Mouse (Mus musculus) hindbrain, postnatal 0 days (tissue): ENCODE data around the gene Bdh1. TPM values are rescaled to one million over a fixed set of nuclear protein-coding genes. Genes with fewer than 3 reads are reported as not detected.

Experiments used
- ATAC-seq: fragments of 200-750 bp; cut with Nextera tagmentation; 2 replicates; pipeline ENCODE4 v1.8.0; 2017; ENCODE audit warnings: mild to moderate bottlenecking, moderate TSS enrichment, moderate library complexity
- DNase-seq: peaks from one replicate; pipeline ENCODE4 v3.0.0-alpha.2; 2015; ENCODE audit warnings: low spot score
- H3K27ac ChIP-seq: fragments of 300-500 bp; sonication (generic); 2 replicates; pipeline ENCODE4 v1.5.1; 2014; ENCODE audit warnings: mild to moderate bottlenecking
- H3K27me3 ChIP-seq: fragments of 300-500 bp; sonication (generic); 2 replicates; pipeline ENCODE4 v1.6.1; 2014; ENCODE audit warnings: low read length, mixed read lengths; ENCODE audit not compliant: insufficient read depth
- H3K36me3 ChIP-seq: fragments of 300-500 bp; sonication (generic); 2 replicates; pipeline ENCODE4 v1.6.1; 2014; ENCODE audit warnings: low read length, mixed read lengths; ENCODE audit not compliant: insufficient read depth
- H3K4me1 ChIP-seq: fragments of 300-500 bp; sonication (generic); 2 replicates; pipeline ENCODE4 v1.6.1; 2014; ENCODE audit warnings: antibody characterized with exemption, low read length, mixed read lengths; ENCODE audit not compliant: insufficient read depth
- H3K4me2 ChIP-seq: fragments of 300-500 bp; sonication (generic); 2 replicates; pipeline ENCODE4 v1.6.1; 2014; ENCODE audit warnings: low read depth, mild to moderate bottlenecking, low read length, moderate library complexity, mixed read lengths
- H3K4me3 ChIP-seq: fragments of 300-500 bp; sonication (generic); 2 replicates; pipeline ENCODE4 v1.5.1; 2014; ENCODE audit warnings: low read length
- H3K9ac ChIP-seq: fragments of 300-500 bp; sonication (generic); replicated peaks from 2 replicates; pipeline ENCODE4 v1.6.1; 2014; ENCODE audit warnings: mild to moderate bottlenecking, low read length, moderate library complexity, mixed read lengths
- H3K9me3 ChIP-seq: fragments of 300-500 bp; sonication (generic); 2 replicates; pipeline ENCODE4 v1.6.1; 2016; ENCODE audit warnings: low read length, mixed read lengths
- CTCF ChIP-seq: IDR thresholded peaks from 2 replicates; pipeline ENCODE4 v1.5.1; 2016; ENCODE audit warnings: antibody characterized with exemption, control low read depth, low read depth
- WGBS: fragments of 180-500 bp; shearing (Covaris S2); extraction: QIAGEN DNeasy Blood & Tissue Kit; methylation state at CpG from one replicate; pipeline ENCODE4 v1.1.7; 2014; 5-methylcytosine and 5-hydroxymethylcytosine counted together
- polyA plus RNA-seq: library from polyadenylated mRNA; unstranded; fragments of >200 nt; fragmentation: Nextera tagmentation; extraction: Ambion mirVana; gene quantifications from 2 replicates; pipeline ENCODE4 v1.2.1, GENCODE M21; 2015
- total RNA-seq: library from RNA; depleted of rRNA; stranded (reverse); fragments of >200 nt; gene quantifications from 2 replicates; pipeline ENCODE4 v1.2.3, GENCODE M21; 2014

The Bdh1 gene
- total and polyA plus RNA-seq, 2 experiments from 2014 or later: 102 to 137 TPM

DNA sequence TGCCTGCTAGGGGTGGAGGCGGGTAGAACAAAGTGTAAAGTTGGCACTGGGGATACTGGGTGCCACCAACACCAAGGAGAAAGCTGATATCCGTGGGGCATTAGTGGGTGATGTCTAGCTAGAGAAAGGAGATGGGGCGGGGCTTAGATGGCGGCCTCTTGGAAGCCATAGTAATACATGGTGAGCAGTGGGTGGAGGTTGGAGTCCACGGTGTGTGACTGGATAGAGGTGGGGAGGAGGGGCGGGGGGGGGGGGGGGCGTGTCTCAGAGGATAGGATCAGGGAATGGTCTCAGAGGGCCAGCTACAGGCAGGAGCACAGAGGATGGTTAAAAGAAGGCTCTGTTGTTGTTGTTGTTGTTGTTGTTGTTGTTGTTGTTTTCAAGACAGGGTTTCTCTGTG lies 30.4 kb downstream of the Bdh1 start:
- DNase-seq (no peak), ATAC-seq (no peak)
- Histone ChIP-seq H3K27ac (no peak overlapping the region), H3K36me3 (peaks cover 41% of the 10 kb centered on the region; the same call in 1 of the 2 replicates), H3K4me3 (no peak overlapping the region), H3K9me3 (no peaks in the 10 kb centered on the region), H3K27me3 (no peaks in the 10 kb centered on the region), H3K4me1 (no peaks in the 10 kb centered on the region), H3K9ac (no peak overlapping the region), H3K4me2 (no peak overlapping the region)
- no peak for TF ChIP-seq CTCF
- WGBS: 76% methylated on average over 5 of the region's 7 CpGs

DNA sequence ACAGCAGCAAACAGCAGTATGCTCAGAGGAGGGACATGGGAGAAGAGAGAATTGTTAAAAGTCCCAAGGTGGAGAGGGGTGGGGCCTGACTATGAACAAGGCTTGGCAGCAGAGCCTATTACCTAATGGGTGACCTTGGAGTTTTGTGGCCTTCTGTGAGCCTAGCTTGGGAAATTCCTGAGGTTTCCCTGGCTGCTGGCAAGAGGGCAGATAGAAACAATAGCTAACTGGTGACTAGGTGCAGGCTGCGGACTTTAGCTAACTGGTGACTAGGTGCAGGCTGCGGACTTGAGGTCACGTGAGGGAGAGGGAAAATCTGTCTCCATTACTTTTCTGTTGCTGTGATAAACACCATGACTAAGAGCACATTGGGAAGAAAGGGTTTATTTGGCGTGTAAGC lies 31.9 kb downstream of the Bdh1 start:
- Histone ChIP-seq H3K4me2 (no peak overlapping the region), H3K4me1 (no peaks in the 10 kb centered on the region), H3K9ac (no peak overlapping the region), H3K36me3 (peaks cover 39% of the 10 kb centered on the region; the same call in 1 of the 2 replicates), H3K27ac (no peak overlapping the region), H3K27me3 (no peaks in the 10 kb centered on the region), H3K9me3 (no peaks in the 10 kb centered on the region), H3K4me3 (no peak overlapping the region)
- TF ChIP-seq CTCF: no peak
- WGBS: 87% methylated on average over 4 of the region's 4 CpGs
- ATAC-seq: no peak
- DNase-seq: no peak

DNA sequence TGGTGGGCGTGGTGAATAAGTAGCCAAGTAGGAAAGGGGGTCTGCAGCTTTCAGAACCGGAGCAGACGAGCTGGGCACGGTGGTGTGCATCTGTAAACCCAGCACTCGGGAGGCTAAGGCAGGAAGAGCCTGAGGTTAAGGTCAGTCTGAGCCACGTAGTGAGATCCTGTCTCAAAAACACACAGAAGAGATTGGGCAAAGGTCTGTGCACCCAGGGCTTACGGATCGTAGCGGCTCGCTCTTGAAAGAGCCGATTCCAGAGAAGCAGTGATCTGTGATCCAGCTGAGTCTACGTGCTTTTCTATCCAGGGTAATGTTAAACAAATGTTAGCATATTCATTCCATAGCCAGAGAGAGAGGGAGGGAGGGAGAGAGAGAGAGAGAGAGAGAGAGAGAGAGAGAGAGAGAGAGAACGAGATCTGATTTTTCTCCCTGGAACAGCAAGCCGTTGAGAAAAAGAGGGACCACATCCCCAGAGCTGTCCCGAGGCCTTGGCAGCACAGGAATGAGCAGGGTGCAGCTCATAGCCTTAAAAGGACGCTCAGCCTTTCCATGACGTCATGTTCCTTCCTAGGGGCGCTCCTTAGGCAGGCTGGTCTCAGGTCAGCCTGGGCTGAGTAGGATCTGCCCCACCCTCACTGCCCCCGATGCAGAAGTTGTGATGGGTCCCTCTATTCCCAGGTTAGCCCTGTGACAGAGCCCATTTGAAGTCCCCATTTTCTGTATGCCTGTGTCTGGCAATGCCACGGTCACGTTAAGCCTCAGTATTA lies 33.4 kb downstream of the Bdh1 start:
- DNase-seq (no peak), ATAC-seq (no peak)
- Histone ChIP-seq H3K27me3 (no peaks in the 10 kb centered on the region), H3K9ac (no peak overlapping the region), H3K36me3 (peaks cover 29% of the 10 kb centered on the region; the same call in 1 of the 2 replicates), H3K4me1 (no peaks in the 10 kb centered on the region), H3K9me3 (no peaks in the 10 kb centered on the region), H3K27ac (no peak overlapping the region), H3K4me2 (no peak overlapping the region), H3K4me3 (no peak overlapping the region)
- TF ChIP-seq CTCF: no peak
- 77% methylated on average over 21 of the region's 21 CpGs for WGBS

DNA sequence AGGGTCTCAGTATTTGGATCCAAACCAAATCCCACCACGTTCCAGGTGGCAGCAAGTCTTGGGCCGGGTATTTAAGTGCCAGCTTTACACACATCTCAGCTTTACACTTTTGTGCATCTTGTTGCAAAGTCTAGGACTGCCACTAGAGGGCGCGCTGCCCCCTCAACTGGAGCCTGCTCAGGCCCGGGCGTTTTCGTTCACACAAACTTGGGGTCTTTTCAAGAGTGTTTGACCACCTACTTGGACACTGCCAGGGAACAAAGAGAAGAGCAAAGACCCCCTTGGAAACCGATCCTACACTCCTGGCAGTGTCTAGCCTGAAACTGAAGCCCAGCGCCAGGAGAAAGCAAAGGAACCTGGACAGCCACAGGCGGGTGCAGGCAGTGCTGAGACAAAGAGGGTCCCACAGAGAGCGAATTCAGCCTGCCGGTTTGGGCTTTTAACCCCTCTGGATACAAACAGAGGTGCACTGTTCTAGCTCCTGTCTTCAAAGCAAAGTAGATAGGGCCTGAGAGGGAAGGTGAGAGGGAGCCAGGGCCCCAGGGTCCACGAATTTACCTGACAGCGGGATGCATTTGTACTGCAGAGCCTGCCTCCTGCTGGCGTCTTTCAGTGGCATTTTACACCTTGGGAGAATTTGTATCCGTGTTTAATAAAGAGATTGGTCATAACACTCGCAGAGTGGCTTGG lies 36.3 kb downstream of the Bdh1 start:
- Histone ChIP-seq H3K4me3 (peak overlapping the region; percentile 23), H3K9me3 (no peaks in the 10 kb centered on the region), H3K4me2 (peak overlapping the region; percentile 55), H3K27ac (peak overlapping the region; percentile 15; the same call in 1 of the 2 replicates), H3K9ac (peak overlapping the region; percentile 33; the same call in 1 of the 2 replicates), H3K27me3 (no peaks in the 10 kb centered on the region), H3K36me3 (peaks cover 24% of the 10 kb centered on the region; the same call in 1 of the 2 replicates), H3K4me1 (no peaks in the 10 kb centered on the region)
- ATAC-seq (peak; percentile 70), DNase-seq (peak; percentile 92)
- 3% methylated on average over 17 of the region's 17 CpGs for WGBS
- peak; percentile 97 for TF ChIP-seq CTCF

DNA sequence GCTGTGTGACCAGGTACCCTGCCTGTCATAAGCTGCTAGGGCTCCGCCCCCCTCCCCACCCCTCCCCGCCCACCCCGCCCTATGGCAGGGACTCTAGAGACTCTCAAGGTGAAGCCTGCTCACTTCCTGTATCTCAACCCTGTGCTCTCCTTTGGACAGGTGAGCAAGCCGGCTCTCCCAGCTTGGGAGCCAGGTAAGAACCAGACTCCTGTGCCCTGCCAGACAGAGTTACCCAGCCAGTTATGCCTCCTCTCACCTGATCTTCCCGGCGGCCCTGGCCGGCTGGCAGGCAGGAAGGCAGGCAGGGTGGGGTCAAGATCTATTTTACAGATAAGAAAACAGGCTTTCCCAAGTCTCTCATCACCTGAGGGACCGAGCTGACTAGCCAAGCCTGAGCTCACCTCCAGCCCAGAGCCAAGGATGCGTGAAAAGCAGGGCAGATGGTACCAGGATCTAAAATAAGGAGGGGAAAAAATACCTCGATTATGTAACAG lies 37.9 kb downstream of the Bdh1 start:
- DNase-seq (no peak), ATAC-seq (peak; percentile 24; the same call in 1 of the 2 replicates)
- H3K4me3 ChIP-seq: no peak overlapping the region
- H3K9ac ChIP-seq: no peak overlapping the region
- 39% methylated on average over 10 of the region's 10 CpGs for WGBS
- TF ChIP-seq CTCF: no peak
- H3K27ac ChIP-seq: no peak overlapping the region
- H3K27me3 ChIP-seq: no peaks in the 10 kb centered on the region
- peaks cover 19% of the 10 kb centered on the region; the same call in 1 of the 2 replicates for H3K36me3 ChIP-seq
- H3K4me2 ChIP-seq: no peak overlapping the region
- H3K9me3 ChIP-seq: no peaks in the 10 kb centered on the region
- no peaks in the 10 kb centered on the region for H3K4me1 ChIP-seq

DNA sequence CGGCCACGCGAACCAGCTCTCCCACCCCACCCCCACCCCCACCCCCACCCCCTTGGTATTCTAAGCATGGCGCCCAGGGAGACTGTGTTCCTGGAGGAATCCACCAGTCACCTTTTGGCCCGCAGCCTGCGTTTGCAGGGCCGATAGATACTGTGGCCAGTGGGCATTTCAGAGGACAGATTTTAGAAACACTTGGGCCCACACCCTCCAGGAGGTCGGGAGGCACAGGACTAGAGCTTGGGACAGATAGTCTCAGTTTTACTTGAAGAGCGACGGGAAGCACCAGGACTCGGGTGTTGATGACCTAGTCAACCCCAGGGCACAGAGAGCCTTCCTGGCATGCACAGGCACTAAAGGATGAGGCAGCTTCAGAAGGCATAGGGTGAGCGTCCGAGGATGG lies 38.4 kb downstream of the Bdh1 start:
- Histone ChIP-seq H3K27ac (no peak overlapping the region), H3K9me3 (no peaks in the 10 kb centered on the region), H3K36me3 (peaks cover 14% of the 10 kb centered on the region; the same call in 1 of the 2 replicates), H3K4me3 (no peak overlapping the region), H3K9ac (no peak overlapping the region), H3K4me2 (no peak overlapping the region), H3K27me3 (no peaks in the 10 kb centered on the region), H3K4me1 (no peaks in the 10 kb centered on the region)
- no peak for TF ChIP-seq CTCF
- DNase-seq (no peak), ATAC-seq (no peak)
- 54% methylated on average over 13 of the region's 13 CpGs for WGBS
